Comparison of ENCODE assay signal across 8 mouse cellular contexts in genomic region chr5:31192045-31192938, GRCm38 (mm10). TPM values are rescaled to one million over a fixed set of nuclear protein-coding genes. Genes with fewer than 3 reads are reported as not detected.
DNase-seq lines count a peak whose midpoint lies in the region; ATAC-seq lines count a peak whose summit lies in the region.

No protein-coding gene starts in this region.

- 0 out of 2 replicates have a peak, but pooled peaks have one; percentile 3 for ATAC-seq in cerebellum, adult (ENCODE audit: insufficient number of reproducible peaks, low FRiP score, low TSS enrichment)
- peak; percentile 9 for ATAC-seq in inflammation-experienced regulatory T-cells, adult 6 months
- peak; percentile 27 for ATAC-seq in megakaryocyte-erythroid progenitor cell, adult 5-6 weeks (replicated peaks; ENCODE audit: low FRiP score, low TSS enrichment, poor library complexity, severe bottlenecking)

- DNase-seq in cerebellum, adult 18-20 months = no peak
- DNase-seq in urinary bladder, postnatal 10 days (ENCODE audit: low spot score) = peak; percentile 39
- no peak for DNase-seq in urinary bladder, postnatal 4 days (ENCODE audit: low spot score in 2 of 2)
- DNase-seq in left cerebral cortex, postnatal 25 days (ENCODE audit: low spot score in 2 of 2) = no peak
- no peak for DNase-seq in thymus, postnatal 4 days

- intact Hi-C loops in left cerebral cortex, postnatal 25 days (cut with DNase I) = loop anchor here (10.0 kb wide), 1 partner anchor 237 kb away; no protein-coding TSS in a partner anchor

RNA-seq across cellular contexts. Expression of gene Snx17, which starts 0.7 kb away (rescaled TPM):
- polyA plus RNA-seq in inflammation-experienced regulatory T-cells, adult 6 months (2017; shearing (Covaris generic)) = 100 to 1,000 TPM in 2 of 3 experiments, 10 to 100 TPM in 1; 96.4 to 122 (median 119) TPM
- total RNA-seq in megakaryocyte-erythroid progenitor cell, adult 5-6 weeks (2014; fragmentation: Nextera tagmentation) = 57.7 and 67.6 TPM in 2 replicates
- total RNA-seq in megakaryocyte-erythroid progenitor cell, adult 5-6 weeks (2017) = 38.9 and 48.5 TPM in 2 replicates
- 10 to 100 TPM; 72.2 to 75.5 TPM for total RNA-seq in left cerebral cortex, postnatal 25 days (2021)

RNA-seq across cellular contexts. Expression of gene Eif2b4, which starts 0.9 kb away (rescaled TPM):
- 10 to 100 TPM; 38.7 to 45.8 (median 44.4) TPM for polyA plus RNA-seq in inflammation-experienced regulatory T-cells, adult 6 months (2017; shearing (Covaris generic))
- 116 and 148 TPM in 2 replicates for total RNA-seq in megakaryocyte-erythroid progenitor cell, adult 5-6 weeks (2014; fragmentation: Nextera tagmentation)
- total RNA-seq in megakaryocyte-erythroid progenitor cell, adult 5-6 weeks (2017) = 40.0 and 59.0 TPM in 2 replicates
- 10 to 100 TPM; 39.0 to 44.2 TPM for total RNA-seq in left cerebral cortex, postnatal 25 days (2021)

RNA-seq across cellular contexts. Expression of gene Zfp513, which starts 9.8 kb away (rescaled TPM):
- 1 to 10 TPM; 3.5 to 6.1 (median 5.4) TPM for polyA plus RNA-seq in inflammation-experienced regulatory T-cells, adult 6 months (2017; shearing (Covaris generic))
- total RNA-seq in megakaryocyte-erythroid progenitor cell, adult 5-6 weeks (2014; fragmentation: Nextera tagmentation) = 5.3 and 5.5 TPM in 2 replicates
- total RNA-seq in megakaryocyte-erythroid progenitor cell, adult 5-6 weeks (2017) = 3.2 and 5.6 TPM in 2 replicates
- 10 to 100 TPM; 27.1 to 27.3 TPM for total RNA-seq in left cerebral cortex, postnatal 25 days (2021)

RNA-seq across cellular contexts. Expression of gene Gtf3c2, which starts 12.3 kb away (rescaled TPM):
- 100 to 1,000 TPM in 1 of 3 experiments, 10 to 100 TPM in 2; 61.8 to 103 (median 81.3) TPM for polyA plus RNA-seq in inflammation-experienced regulatory T-cells, adult 6 months (2017; shearing (Covaris generic))
- 112 and 159 TPM in 2 replicates for total RNA-seq in megakaryocyte-erythroid progenitor cell, adult 5-6 weeks (2014; fragmentation: Nextera tagmentation)
- 76.4 and 80.2 TPM in 2 replicates for total RNA-seq in megakaryocyte-erythroid progenitor cell, adult 5-6 weeks (2017)
- total RNA-seq in left cerebral cortex, postnatal 25 days (2021) = 10 to 100 TPM; 53.3 to 57.8 TPM

RNA-seq across cellular contexts. Expression of gene Gm29609, which starts 12.6 kb away (rescaled TPM):
- 1 to 10 TPM in 1 of 3 experiments, under 1 TPM in 2; 0.19 to 3.2 (median 0.29) TPM for polyA plus RNA-seq in inflammation-experienced regulatory T-cells, adult 6 months (2017; shearing (Covaris generic))
- 1.1 and 1.4 TPM in 2 replicates for total RNA-seq in megakaryocyte-erythroid progenitor cell, adult 5-6 weeks (2014; fragmentation: Nextera tagmentation)
- total RNA-seq in megakaryocyte-erythroid progenitor cell, adult 5-6 weeks (2017) = 1.3 TPM in 1 of 2 replicates, not detected in the other
- 1 to 10 TPM; 3.5 to 3.8 TPM for total RNA-seq in left cerebral cortex, postnatal 25 days (2021)

Comparison
In these comparisons a context has a peak if more than half of its experiments do, and no peak if none do; other contexts are left out.
1. RNA of gene Zfp513, which starts 9.8 kb away (total RNA-seq): 27.1 to 27.3 TPM in left cerebral cortex, postnatal 25 days; 3.2 to 5.6 TPM in megakaryocyte-erythroid progenitor cell, adult 5-6 weeks; every median in the first group is over 4 times any median in the second.
2. Peak in every context shown above with its lines, with median percentiles within 50 percentile points of each other: ATAC-seq.